Mouse (Mus musculus) c-Kit-positive CD71-positive TER-119-positive erythroid progenitor cells, embryonic 14.5 days (primary cell): ENCODE data around the gene Gm44973.
"Not testable (repeated sequence)": the region's sequence is repeated elsewhere in the genome, so short reads cannot be mapped to it uniquely, and the experiment has no call there.

Experiments
- DNase-seq: peaks from one replicate; pipeline ENCODE4 v3.0.0-alpha.2; 2013; ENCODE audit warnings: low spot score

The Gm44973 gene

GRCm38 (mm10) chr7:5016920-5017319 lies 1.6 kb downstream of the Gm44973 start:
- DNase-seq, result no peak

GRCm38 (mm10) chr7:5017352-5017751 lies 2.1 kb downstream of the Gm44973 start:
- no peak for DNase-seq

- no peak for DNase-seq
These were observed 2.6 kb downstream of the Gm44973 start for GRCm38 (mm10) chr7:5017931-5018330.

DNA sequence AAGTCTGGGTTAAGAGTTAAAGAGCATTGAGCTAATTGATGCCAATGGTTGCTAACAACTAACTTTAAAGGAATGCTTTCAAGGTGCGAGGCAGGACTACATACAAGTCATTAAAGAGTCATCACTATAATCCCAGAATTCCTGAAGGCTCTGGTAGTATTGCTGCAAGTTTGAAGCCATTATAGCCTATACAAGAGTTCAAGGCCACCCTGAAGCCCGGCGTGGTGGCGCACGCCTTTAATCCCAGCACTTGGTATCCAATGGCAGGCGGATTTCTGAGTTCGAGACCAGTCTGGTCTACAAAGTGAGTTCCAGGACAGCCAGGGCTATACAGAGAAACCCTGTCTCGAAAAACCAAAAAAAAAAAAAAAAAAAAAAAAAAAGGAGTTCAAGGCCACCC lies 4.3 kb downstream of the Gm44973 start:
- DNase-seq, result not testable (repeated sequence)

DNA sequence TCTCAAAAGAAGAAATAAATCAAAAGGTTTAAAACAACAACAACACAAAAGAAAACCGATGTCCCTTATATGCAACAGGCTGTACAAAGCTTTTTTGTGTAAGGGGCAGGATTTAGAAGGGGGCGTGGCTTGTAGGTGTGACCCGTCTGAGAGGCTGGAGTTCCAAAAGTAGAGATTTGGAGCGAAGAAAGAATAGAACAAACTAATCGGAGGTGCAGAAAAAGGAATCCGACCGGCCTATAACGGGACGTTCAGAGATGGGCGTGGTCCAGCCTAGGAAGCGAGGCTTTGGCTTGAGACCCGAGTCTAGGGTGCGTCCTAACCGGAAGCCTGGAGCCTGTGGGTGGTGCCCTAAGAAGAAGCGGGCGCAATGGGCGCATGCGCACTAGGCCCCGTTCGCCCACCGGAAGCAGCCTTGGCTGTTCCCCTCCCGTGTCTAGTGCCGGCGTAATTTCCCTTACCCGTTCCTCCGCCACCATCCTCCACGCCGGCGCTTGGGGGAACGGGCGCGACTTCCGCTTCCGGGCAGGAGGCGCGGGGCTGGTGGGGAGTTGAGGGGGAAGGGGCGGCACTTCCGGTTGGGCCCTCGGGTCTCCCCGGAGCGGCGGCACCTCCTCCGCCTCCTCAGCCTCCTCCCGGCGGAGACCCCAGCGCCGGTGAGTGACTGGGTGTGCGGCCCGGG lies 4.8 kb downstream of the Gm44973 start, which contains the start of the genes Zfp865 and Ccdc106:
Gene Zfp865, plus strand, starts transcription at position 377 of the 682 bp plus-strand sequence.
Gene Ccdc106, plus strand, starts transcription at position 554 of the 682 bp plus-strand sequence.
- peak; percentile 97 for DNase-seq

- no peak for DNase-seq
These were observed 5.4 kb downstream of the Gm44973 start for GRCm38 (mm10) chr7:5020685-5021084.

- DNase-seq, result no peak
These were observed 5.9 kb downstream of the Gm44973 start for GRCm38 (mm10) chr7:5021197-5021596.

DNA sequence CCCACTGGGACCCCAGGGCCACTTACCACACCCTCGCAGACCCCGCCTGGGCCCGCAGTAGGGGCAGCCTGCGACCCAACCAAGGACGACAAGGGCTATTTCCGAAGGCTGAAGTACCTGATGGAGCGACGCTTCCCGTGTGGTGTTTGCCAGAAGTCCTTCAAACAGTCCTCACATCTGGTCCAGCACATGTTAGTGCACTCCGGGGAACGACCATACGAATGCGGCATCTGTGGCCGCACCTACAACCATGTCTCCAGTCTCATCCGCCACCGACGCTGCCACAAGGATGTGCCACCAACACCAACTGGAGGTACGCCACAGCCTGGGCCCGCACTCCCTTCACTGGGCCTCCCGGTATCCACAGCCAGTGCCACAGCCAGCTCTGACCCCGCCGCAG lies 14.2 kb downstream of the Gm44973 start:
- no peak for DNase-seq

DNA sequence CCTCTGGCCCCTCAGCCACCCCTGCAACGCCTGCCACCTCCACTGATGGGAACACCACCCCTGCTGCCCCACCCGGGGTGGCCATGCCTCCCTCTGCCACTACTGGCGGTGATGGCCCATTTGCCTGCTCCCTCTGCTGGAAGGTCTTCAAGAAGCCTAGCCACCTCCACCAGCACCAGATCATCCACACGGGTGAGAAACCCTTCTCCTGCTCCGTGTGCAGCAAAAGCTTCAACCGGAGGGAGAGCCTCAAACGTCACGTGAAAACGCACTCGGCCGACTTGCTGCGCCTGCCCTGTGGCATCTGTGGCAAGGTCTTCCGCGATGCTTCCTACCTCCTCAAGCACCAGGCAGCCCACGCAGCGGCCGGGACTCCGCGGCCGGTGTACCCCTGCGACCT lies 14.7 kb downstream of the Gm44973 start:
- no peak for DNase-seq

DNA sequence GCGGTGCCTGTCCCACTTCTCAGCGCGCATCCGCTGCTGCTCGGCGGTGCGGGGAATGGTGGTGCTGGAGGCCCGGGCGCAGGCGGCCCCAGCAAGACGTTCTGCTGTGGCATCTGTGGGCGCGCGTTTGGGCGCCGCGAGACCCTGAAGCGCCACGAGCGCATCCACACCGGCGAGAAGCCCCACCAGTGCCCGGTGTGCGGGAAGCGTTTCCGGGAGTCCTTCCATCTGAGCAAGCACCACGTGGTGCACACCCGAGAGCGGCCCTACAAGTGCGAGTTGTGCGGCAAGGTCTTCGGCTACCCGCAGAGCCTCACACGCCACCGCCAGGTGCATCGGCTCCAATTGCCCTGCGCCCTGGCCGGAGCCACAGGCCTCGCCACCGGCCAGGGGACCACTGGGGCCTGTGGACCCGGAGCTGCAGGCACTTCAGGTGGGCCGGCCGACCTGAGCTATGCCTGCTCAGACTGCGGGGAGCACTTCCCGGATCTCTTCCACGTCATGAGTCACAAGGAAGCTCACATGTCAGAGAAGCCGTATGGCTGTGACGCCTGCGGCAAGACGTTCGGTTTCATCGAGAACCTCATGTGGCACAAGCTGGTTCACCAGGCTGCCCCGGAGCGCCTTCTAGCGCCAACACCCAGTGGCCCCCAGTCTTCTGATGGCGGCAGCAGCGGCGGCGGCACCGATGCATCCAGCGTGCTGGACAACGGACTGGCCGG lies 15.4 kb downstream of the Gm44973 start:
- DNase-seq, result no peak

DNA sequence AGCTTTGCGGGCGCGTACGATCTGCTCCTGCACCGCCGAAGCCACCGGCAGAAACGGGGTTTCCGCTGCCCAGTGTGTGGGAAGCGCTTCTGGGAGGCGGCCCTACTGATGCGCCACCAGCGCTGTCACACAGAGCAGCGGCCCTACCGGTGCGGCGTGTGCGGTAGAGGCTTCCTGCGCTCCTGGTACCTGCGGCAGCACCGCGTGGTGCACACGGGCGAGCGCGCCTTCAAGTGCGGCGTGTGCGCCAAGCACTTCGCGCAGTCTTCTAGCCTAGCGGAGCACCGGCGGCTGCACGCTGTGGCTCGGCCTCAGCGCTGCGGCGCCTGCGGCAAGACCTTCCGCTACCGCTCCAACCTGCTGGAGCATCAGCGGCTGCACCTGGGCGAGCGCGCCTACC lies 16.2 kb downstream of the Gm44973 start:
- DNase-seq, result no peak

DNA sequence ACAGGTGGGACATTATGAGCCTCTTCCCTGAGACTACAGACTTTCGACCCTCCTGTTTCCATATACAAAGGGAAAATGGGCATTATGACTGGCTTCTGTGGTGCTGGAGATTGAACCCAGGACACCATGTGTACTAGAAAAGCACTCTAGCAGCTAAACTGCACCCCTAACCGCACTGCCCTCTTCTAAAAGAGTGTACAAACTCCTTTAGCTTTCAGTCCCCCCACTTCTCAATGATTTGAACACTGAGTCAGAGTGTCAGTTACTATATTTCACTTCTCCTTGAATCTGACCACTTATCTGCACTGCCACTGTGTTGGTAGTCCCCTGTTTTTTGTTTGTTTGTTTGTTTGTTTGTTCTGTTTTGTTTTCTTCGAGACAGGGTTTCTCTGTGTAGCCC lies 18.5 kb downstream of the Gm44973 start, which contains the start of gene 4632433K11Rik:
Gene 4632433K11Rik, plus strand, starts transcription at position 301 of the 400 bp plus-strand sequence.
- no peak for DNase-seq

GRCm38 (mm10) chr7:5035628-5036027 lies 20.3 kb downstream of the Gm44973 start:
- DNase-seq, result no peak

DNA sequence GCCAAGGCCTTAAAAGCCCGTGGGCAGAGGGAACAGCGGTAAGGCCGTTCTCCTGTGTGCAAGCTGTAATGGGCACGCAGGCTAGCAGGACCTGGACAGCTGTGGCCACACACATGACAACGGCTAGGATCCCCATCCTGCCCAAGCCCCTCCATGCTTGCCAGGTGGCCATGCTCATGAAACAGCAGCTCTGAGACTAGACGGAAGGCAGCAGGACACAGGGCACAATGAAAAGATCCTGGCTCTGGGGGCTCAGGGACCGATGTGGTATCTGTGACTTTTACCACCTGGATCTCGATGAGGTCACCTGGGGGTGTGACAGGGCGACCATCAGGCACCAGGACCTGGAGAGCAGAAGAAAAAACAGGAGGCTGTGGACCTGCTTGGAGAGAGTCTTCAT lies 20.8 kb downstream of the Gm44973 start:
- DNase-seq, result no peak

DNA sequence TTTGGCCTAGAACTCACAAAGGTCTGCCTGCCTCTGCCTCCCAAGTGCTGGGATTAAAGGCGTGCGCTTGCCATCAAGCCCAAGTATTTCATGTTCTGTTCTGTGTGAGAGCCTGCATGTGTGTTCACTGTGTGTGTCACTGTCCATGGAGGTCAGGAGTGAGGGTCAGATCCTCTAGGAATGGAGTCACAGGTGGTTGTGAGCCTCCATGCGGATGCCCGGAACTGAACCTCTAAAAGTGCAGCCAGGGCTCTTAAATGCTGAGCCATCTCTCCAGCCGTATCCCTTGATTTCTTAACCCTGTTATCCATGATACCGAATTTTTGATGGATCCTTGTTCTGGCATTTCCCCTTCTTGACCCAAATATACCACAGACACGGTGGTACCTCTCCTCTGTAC lies 21.7 kb downstream of the Gm44973 start:
- no peak for DNase-seq

DNA sequence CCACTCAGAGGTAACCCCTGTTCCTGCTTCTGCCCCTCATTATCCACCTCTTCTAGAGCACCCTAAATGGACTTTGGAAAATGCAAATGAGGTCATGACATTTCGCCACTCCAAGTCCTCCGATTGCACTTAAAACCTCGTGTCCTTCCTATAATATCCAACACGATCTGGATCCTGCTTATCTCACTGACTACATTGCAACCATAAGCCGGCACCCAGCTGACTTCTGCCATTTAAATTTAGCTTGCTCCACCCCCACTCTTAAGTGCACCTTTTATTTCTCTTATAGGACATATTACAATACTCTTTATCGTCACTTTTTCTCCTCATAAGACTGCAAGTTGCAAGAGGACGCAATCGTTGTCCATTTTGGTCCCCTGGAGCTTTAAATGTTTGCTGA lies 22.2 kb downstream of the Gm44973 start:
- no peak for DNase-seq

DNA sequence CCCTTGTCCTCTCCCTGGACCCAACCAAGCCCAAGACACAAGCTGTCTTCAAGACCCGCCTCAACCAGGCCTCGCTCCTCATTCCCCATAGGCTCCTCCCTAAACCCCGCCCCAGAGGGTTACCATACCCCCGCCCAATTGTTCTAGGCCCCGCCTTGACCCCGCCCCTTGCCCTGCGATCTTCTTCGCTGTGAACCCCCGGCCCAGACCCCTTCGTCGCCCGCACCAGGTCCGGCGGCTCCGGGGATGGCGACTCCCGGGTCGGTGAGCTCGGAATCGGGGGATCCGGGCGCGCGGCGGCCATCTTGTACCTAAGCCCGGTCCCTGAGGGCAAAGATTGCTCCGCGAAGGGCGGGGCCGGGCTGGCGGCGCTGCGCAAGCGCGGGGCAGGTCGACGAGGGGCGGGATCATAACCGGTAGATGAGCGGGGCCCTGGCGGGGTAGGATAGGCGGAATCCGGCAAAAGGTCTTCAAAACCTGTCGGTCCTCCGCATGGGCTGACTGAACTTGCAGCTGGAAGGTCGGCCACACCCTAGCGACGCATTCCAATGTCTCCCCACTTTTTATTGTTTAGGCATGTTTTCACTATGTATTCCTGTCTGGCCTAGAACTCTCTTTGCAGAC lies 22.9 kb downstream of the Gm44973 start, which contains the start of gene Zfp784:
Gene Zfp784, minus strand, starts transcription at position 338 of the 624 bp plus-strand sequence.
- peak; percentile 88 for DNase-seq

- DNase-seq, result no peak
These were observed 23.6 kb downstream of the Gm44973 start for GRCm38 (mm10) chr7:5038940-5039339.

- no peak for DNase-seq
These were observed 29.7 kb downstream of the Gm44973 start for GRCm38 (mm10) chr7:5044981-5045380.

- DNase-seq, result no peak
These were observed 30.8 kb downstream of the Gm44973 start for GRCm38 (mm10) chr7:5046112-5046511.

DNA sequence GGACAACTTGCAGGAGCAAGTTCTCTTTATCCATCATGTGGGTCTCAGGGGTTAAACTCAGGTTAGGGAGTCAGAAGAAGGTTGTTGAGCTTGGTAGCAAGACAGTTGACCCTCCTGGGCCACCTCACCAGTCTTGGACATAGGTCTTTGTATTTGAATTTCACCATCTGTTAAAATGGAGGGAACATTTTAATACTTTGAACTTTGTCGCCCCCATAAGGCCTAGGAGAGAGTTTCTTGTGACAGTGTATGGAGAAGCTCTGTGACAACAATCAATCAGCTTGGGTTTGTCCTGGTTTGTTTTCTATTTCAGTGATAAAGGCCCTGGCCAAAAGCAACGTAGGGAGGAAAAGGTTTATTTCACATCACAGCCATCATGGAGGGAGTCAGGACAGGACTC lies 32.0 kb downstream of the Gm44973 start:
- no peak for DNase-seq

- no peak for DNase-seq
These were observed 36.2 kb downstream of the Gm44973 start, which contains the start of gene Zfp580 for GRCm38 (mm10) chr7:5051193-5052192. Gene Zfp580, plus strand, starts transcription at chr7:5051538.
